Mouse (Mus musculus): ENCODE measurements around the gene Lsm7. TPM values are rescaled to one million over a fixed set of nuclear protein-coding genes. Genes with fewer than 3 reads are reported as not detected.

The Lsm7 gene
- total RNA-seq, 2 experiments from 2014 or later = 24.5 to 27.7 TPM

DNA sequence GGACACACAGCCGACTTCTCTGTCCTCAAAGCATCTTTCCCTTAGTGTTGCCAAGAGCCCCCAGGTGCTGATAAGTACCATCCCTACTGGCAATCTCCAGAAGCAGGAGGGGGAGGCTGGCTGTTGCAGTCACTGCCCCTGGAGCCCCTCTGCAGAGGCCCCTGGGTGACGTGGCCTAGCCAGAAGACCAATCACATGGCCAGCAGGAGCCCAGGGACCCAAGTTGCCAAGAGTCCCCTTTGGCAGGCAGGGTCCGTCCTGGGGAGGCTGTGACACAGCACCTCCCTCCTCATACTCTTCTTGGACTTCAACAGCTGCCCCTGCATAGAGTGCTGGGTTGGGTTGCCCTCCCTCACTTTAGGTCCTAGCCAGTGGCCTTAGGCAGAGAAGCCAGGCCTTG is 52.0 kb downstream of the Lsm7 start:
- intact Hi-C loops (cut with DNase I; ENCODE audit: low total_unique reads) = loop anchor here (10.0 kb wide), 1 partner anchor 192 kb away; no protein-coding TSS in a partner anchor
- DNase-seq = no peak

Small RNAs within 50 kb of the gene (microRNA-seq; reads per million reads assigned to microRNA genes)
- gene Mir1982 = 1.5 to 4.1 reads per million in 2 experiments

Other genes with a start within 250 kb of the Lsm7 start
- gene Gm49322, start 249.2 kb downstream of the Lsm7 start, total RNA-seq (2021) = under 1 TPM; 0.18 to 0.27 TPM
- 100 to 1,000 TPM in 1 of 2 experiments, 10 to 100 TPM in 1; 94.3 to 105 TPM for gene Csnk1g2, start 232.4 kb downstream of the Lsm7 start, total RNA-seq (2021)
- gene Btbd2, start 198.1 kb downstream of the Lsm7 start, total RNA-seq (2021) = 10 to 100 TPM; 30.1 to 34.4 TPM
- gene Mknk2, start 177.1 kb downstream of the Lsm7 start, total RNA-seq (2021) = 100 to 1,000 TPM; 167 to 186 TPM
- gene Mob3a, start 153.2 kb downstream of the Lsm7 start, total RNA-seq (2021) = 1 to 10 TPM; 5.5 to 7.4 TPM
- gene Izumo4, start 153.0 kb downstream of the Lsm7 start, total RNA-seq (2021) = 1 to 10 TPM; 3.2 to 3.5 TPM
- 10 to 100 TPM; 23.7 to 25.2 TPM for gene Ap3d1, start 112.9 kb downstream of the Lsm7 start, total RNA-seq (2021)
- gene Dot1l, start 100.0 kb downstream of the Lsm7 start, total RNA-seq (2021) = 10 to 100 TPM; 25.5 to 26.1 TPM
- gene Sf3a2, start 57.0 kb downstream of the Lsm7 start, total RNA-seq (2021) = 10 to 100 TPM; 23.6 to 30.0 TPM
- 10 to 100 TPM; 21.4 to 23.1 TPM for gene Plekhj1, start 56.6 kb downstream of the Lsm7 start, total RNA-seq (2021)
- under 1 TPM in 1 of 2 experiments, not detected in 1; 0.25 TPM for gene Amh, start 50.0 kb downstream of the Lsm7 start, total RNA-seq (2021)
- 100 to 1,000 TPM; 345 to 379 TPM for gene Jsrp1, start 41.7 kb downstream of the Lsm7 start, total RNA-seq (2021)
- 100 to 1,000 TPM; 787 to 812 TPM for gene Oaz1, start 28.6 kb downstream of the Lsm7 start, total RNA-seq (2021)
- gene Lingo3, start 11.2 kb downstream of the Lsm7 start, total RNA-seq (2021) = 10 to 100 TPM; 11.3 to 24.5 TPM
- 10 to 100 TPM; 24.0 to 28.1 TPM for gene Sppl2b, start 66 bp upstream of the Lsm7 start, total RNA-seq (2021)
- under 1 TPM in 1 of 2 experiments, not detected in 1; 0.06 TPM for gene Tmprss9, start 16.6 kb upstream of the Lsm7 start, total RNA-seq (2021)
- 100 to 1,000 TPM; 114 to 125 TPM for gene Timm13, start 45.8 kb upstream of the Lsm7 start, total RNA-seq (2021)
- 10 to 100 TPM in 1 of 2 experiments, 1 to 10 TPM in 1; 9.4 to 14.3 TPM for gene Lmnb2, start 63.0 kb upstream of the Lsm7 start, total RNA-seq (2021)
- 10 to 100 TPM; 21.5 to 28.7 TPM for gene Gadd45b, start 74.9 kb upstream of the Lsm7 start, total RNA-seq (2021)
- 1 to 10 TPM in 1 of 2 experiments, under 1 TPM in 1; 0.44 to 1.1 TPM for gene Gng7, start 159.7 kb upstream of the Lsm7 start, total RNA-seq (2021)
- gene Diras1, start 170.5 kb upstream of the Lsm7 start, total RNA-seq (2021) = under 1 TPM; 0.24 to 0.72 TPM
- 10 to 100 TPM; 11.3 to 11.9 TPM for gene Slc39a3, start 182.2 kb upstream of the Lsm7 start, total RNA-seq (2021)
- 10 to 100 TPM; 78.6 to 79.9 TPM for gene Sgta, start 205.0 kb upstream of the Lsm7 start, total RNA-seq (2021)
- 10 to 100 TPM; 22.4 to 23.0 TPM for gene Thop1, start 214.8 kb upstream of the Lsm7 start, total RNA-seq (2021)
- 1 to 10 TPM in 1 of 2 experiments, under 1 TPM in 1; 0.53 to 1.1 TPM for gene Creb3l3, start 243.7 kb upstream of the Lsm7 start, total RNA-seq (2021)